Comparison of ENCODE assay signal across 15 mouse cellular contexts in genomic region chr13:113867736-113868135, GRCm38 (mm10).
DNase-seq lines count a peak whose midpoint lies in the region; ATAC-seq and TF ChIP-seq lines count a peak whose summit lies in the region.
"Had no signal": no experiment of that assay in that cellular context is flagged by ENCODE, and none has a peak within 500 bp of the region (broad histone marks: within the 10 kb centered on the region; RNA-seq: fewer than 3 reads in every experiment).

No protein-coding gene starts in this region.

- no peaks in the 10 kb centered on the region for H3K27me3 ChIP-seq in heart, adult 2 months (ENCODE audit: control insufficient read depth, insufficient read depth, low read length)
- no peaks in the 10 kb centered on the region for H3K27me3 ChIP-seq in liver, postnatal 0 days (ENCODE audit: insufficient read depth, low read length)
- H3K27me3 ChIP-seq in liver, embryonic 12.5 days (replicated peaks), result no peaks in the 10 kb centered on the region
- no peaks in the 10 kb centered on the region for H3K27me3 ChIP-seq in forebrain, embryonic 16.5 days (replicated peaks; ENCODE audit: control insufficient read depth, insufficient read depth, low read length)
- H3K27me3 ChIP-seq: embryonic facial prominence, embryonic 15.5 days; forebrain, embryonic 12.5 days; kidney, embryonic 15.5 days; limb, embryonic 15.5 days; neural tube, embryonic 15.5 days had no signal

- no peak for TF ChIP-seq EP300 in heart, adult 2 months (IDR thresholded peaks at IDR 0.05; ENCODE audit: insufficient read depth, low read depth, low read length)
- no peak for TF ChIP-seq EP300 in liver, postnatal 0 days (IDR thresholded peaks at IDR 0.05; ENCODE audit: low read depth)

- no peaks in the 10 kb centered on the region for H3K36me3 ChIP-seq in heart, adult 2 months (ENCODE audit: control insufficient read depth, insufficient read depth, low read length)
- H3K36me3 ChIP-seq in liver, postnatal 0 days (replicated peaks; ENCODE audit: insufficient read depth, low read length), result no peaks in the 10 kb centered on the region
- H3K36me3 ChIP-seq in liver, embryonic 12.5 days, result no peaks in the 10 kb centered on the region
- H3K36me3 ChIP-seq in forebrain, embryonic 16.5 days (ENCODE audit: control insufficient read depth, insufficient read depth), result no peaks in the 10 kb centered on the region
- H3K36me3 ChIP-seq: embryonic facial prominence, embryonic 15.5 days; forebrain, embryonic 12.5 days; kidney, embryonic 15.5 days; limb, embryonic 15.5 days; neural tube, embryonic 15.5 days had no signal

- intact Hi-C loops in heart, adult 2 months (cut with DNase I), result loop anchor here (5.0 kb wide), 1 partner anchor 600 kb away; no protein-coding TSS in a partner anchor

- no peak for TF ChIP-seq POLR2A in heart, adult 2 months (IDR thresholded peaks at IDR 0.05; ENCODE audit: insufficient read depth, low read depth, low read length)
- TF ChIP-seq POLR2A in embryonic fibroblast, embryonic 13.5 days (IDR thresholded peaks at IDR 0.05; ENCODE audit: low read depth, low read length), result no peak

- no peak overlapping the region for H3K9ac ChIP-seq in heart, adult 2 months (ENCODE audit: low read depth, low read length)
- H3K9ac ChIP-seq in liver, postnatal 0 days (replicated peaks), result no peak overlapping the region
- H3K9ac ChIP-seq in liver, embryonic 12.5 days, result no peak overlapping the region
- no peak overlapping the region for H3K9ac ChIP-seq in forebrain, embryonic 16.5 days (replicated peaks; ENCODE audit: low read depth, low read length)
- H3K9ac ChIP-seq: embryonic facial prominence, embryonic 15.5 days; forebrain, embryonic 12.5 days; kidney, embryonic 15.5 days; limb, embryonic 15.5 days; neural tube, embryonic 15.5 days had no signal

- H3K4me1 ChIP-seq in heart, adult 2 months (ENCODE audit: control insufficient read depth, insufficient read depth, low read length), result peaks cover 10% of the 10 kb centered on the region
- 0 out of 2 replicates have a peak, but pooled peaks cover 5% of the 10 kb centered on the region for H3K4me1 ChIP-seq in liver, postnatal 0 days (ENCODE audit: insufficient read depth)
- peaks cover 59% of the 10 kb centered on the region for H3K4me1 ChIP-seq in liver, embryonic 12.5 days
- peaks cover 2% of the 10 kb centered on the region; the same call in 1 of the 2 replicates for H3K4me1 ChIP-seq in embryonic fibroblast, embryonic 13.5 days (ENCODE audit: control insufficient read depth, insufficient read depth, low read length)
- H3K4me1 ChIP-seq in forebrain, embryonic 16.5 days (replicated peaks; ENCODE audit: control insufficient read depth, insufficient read depth, low read length), result no peaks in the 10 kb centered on the region

- H3K4me2 ChIP-seq in liver, postnatal 0 days (ENCODE audit: low read depth, low read length), result no peak overlapping the region
- H3K4me2 ChIP-seq in liver, embryonic 12.5 days, result no peak overlapping the region
- no peak overlapping the region for H3K4me2 ChIP-seq in forebrain, embryonic 16.5 days (ENCODE audit: low read length)
- H3K4me2 ChIP-seq: embryonic facial prominence, embryonic 15.5 days; forebrain, embryonic 12.5 days; kidney, embryonic 15.5 days; limb, embryonic 15.5 days; neural tube, embryonic 15.5 days had no signal

- no peak overlapping the region for H3K4me3 ChIP-seq in heart, adult 2 months
- no peak overlapping the region for H3K4me3 ChIP-seq in liver, postnatal 0 days (ENCODE audit: low read depth, low read length)
- H3K4me3 ChIP-seq in liver, embryonic 12.5 days, result no peak overlapping the region
- no peak overlapping the region for H3K4me3 ChIP-seq in embryonic fibroblast, embryonic 13.5 days (ENCODE audit: insufficient read depth, low read length)
- H3K4me3 ChIP-seq in forebrain, embryonic 16.5 days (replicated peaks; ENCODE audit: low read length), result no peak overlapping the region
- H3K4me3 ChIP-seq: embryonic facial prominence, embryonic 15.5 days; forebrain, embryonic 12.5 days; kidney, embryonic 15.5 days; limb, embryonic 15.5 days; neural tube, embryonic 15.5 days had no signal

- no peak for ATAC-seq in liver, postnatal 0 days
- ATAC-seq in liver, embryonic 12.5 days, result no peak
- ATAC-seq in forebrain, embryonic 16.5 days, result no peak

- 94% methylated on average over 2 of the region's 2 CpGs for WGBS in heart, adult 2 months
- WGBS in liver, postnatal 0 days (ENCODE audit: insufficient replicate concordance), result 81% methylated on average over 2 of the region's 2 CpGs
- 71% methylated on average over 2 of the region's 2 CpGs for WGBS in liver, embryonic 12.5 days (ENCODE audit: insufficient replicate concordance)
- WGBS in forebrain, embryonic 16.5 days, result 98% methylated on average over 2 of the region's 2 CpGs

- H3K27ac ChIP-seq in heart, adult 2 months, result no peak overlapping the region
- no peak overlapping the region for H3K27ac ChIP-seq in liver, postnatal 0 days (ENCODE audit: low read depth)
- no peak overlapping the region for H3K27ac ChIP-seq in liver, embryonic 12.5 days
- H3K27ac ChIP-seq in embryonic fibroblast, embryonic 13.5 days (ENCODE audit: insufficient read depth, low read length), result peak overlapping the region; percentile 85
- H3K27ac ChIP-seq in forebrain, embryonic 16.5 days (ENCODE audit: low read length), result no peak overlapping the region
- H3K27ac ChIP-seq: embryonic facial prominence, embryonic 15.5 days; forebrain, embryonic 12.5 days; kidney, embryonic 15.5 days; limb, embryonic 15.5 days; neural tube, embryonic 15.5 days had no signal

- H3K9me3 ChIP-seq in liver, postnatal 0 days (ENCODE audit: low read length), result no peaks in the 10 kb centered on the region
- H3K9me3 ChIP-seq in liver, embryonic 12.5 days (replicated peaks), result no peaks in the 10 kb centered on the region
- H3K9me3 ChIP-seq in forebrain, embryonic 16.5 days (ENCODE audit: control insufficient read depth, low read length), result no peaks in the 10 kb centered on the region
- H3K9me3 ChIP-seq: embryonic facial prominence, embryonic 15.5 days; forebrain, embryonic 12.5 days; kidney, embryonic 15.5 days; limb, embryonic 15.5 days; neural tube, embryonic 15.5 days had no signal

- no peak for DNase-seq in heart, adult 2 months
- DNase-seq in heart, adult 8-10 months (ENCODE audit: low spot score), result no peak
- DNase-seq in liver, postnatal 0 days, result no peak
- peak; percentile 22 for DNase-seq in A20 (ENCODE audit: low read depth, low spot score)
- DNase-seq in adrenal gland, adult 8-10 months, result no peak
- DNase-seq: cerebellum, adult 2 months; lung, postnatal 10 days had no signal

- TF ChIP-seq CTCF in heart, adult 2 months (IDR thresholded peaks at IDR 0.05), result peak; percentile 66
- peak; percentile 49 for TF ChIP-seq CTCF in liver, postnatal 0 days (IDR thresholded peaks at IDR 0.05; ENCODE audit: low read depth)
- no peak for TF ChIP-seq CTCF in embryonic fibroblast, embryonic 13.5 days (IDR thresholded peaks at IDR 0.05; ENCODE audit: borderline replicate concordance, insufficient read depth, low read length)

- no peaks in the 10 kb centered on the region; the same call in 1 of the 2 replicates for H3K79me2 ChIP-seq in heart, adult 2 months (replicated peaks; ENCODE audit: control insufficient read depth, insufficient read depth, low read length)
